Mouse (Mus musculus): Measurements from ENCODE around the gene Relt.

The Relt gene

GRCm38 (mm10) chr7:100845026-100845400, 18.2 kb downstream of the Relt start:
- no peak for DNase-seq (ENCODE audit: low spot score in 2 of 2)

- DNase-seq (ENCODE audit: low spot score in 2 of 2), result no peak
These were observed 18.7 kb downstream of the Relt start for GRCm38 (mm10) chr7:100844385-100845025.

GRCm38 (mm10) chr7:100843866-100844265, 19.4 kb downstream of the Relt start:
- DNase-seq (ENCODE audit: low spot score in 2 of 2), result no peak

GRCm38 (mm10) chr7:100842175-100842574, 21.1 kb downstream of the Relt start:
- no peak for DNase-seq (ENCODE audit: low spot score in 2 of 2)

GRCm38 (mm10) chr7:100841608-100842007, 21.6 kb downstream of the Relt start:
- DNase-seq (ENCODE audit: low spot score in 2 of 2), result no peak

- DNase-seq (ENCODE audit: low spot score in 2 of 2), result no peak
These were observed 22.3 kb downstream of the Relt start for GRCm38 (mm10) chr7:100840906-100841305.

- no peak for DNase-seq (ENCODE audit: low spot score in 2 of 2)
These were observed 23.4 kb downstream of the Relt start for GRCm38 (mm10) chr7:100839632-100840402.

- no peak for DNase-seq (ENCODE audit: low spot score in 2 of 2)
These were observed 25.5 kb downstream of the Relt start for GRCm38 (mm10) chr7:100837701-100838100.

- no peak for DNase-seq (ENCODE audit: low spot score in 2 of 2)
These were observed 26.6 kb downstream of the Relt start for GRCm38 (mm10) chr7:100836657-100837056.

- DNase-seq (ENCODE audit: low spot score in 2 of 2), result no peak
These were observed 27.5 kb downstream of the Relt start for GRCm38 (mm10) chr7:100835711-100836110.

- no peak for DNase-seq (ENCODE audit: low spot score in 2 of 2)
These were observed 28.1 kb downstream of the Relt start for GRCm38 (mm10) chr7:100835168-100835567.

GRCm38 (mm10) chr7:100833859-100834258, 29.4 kb downstream of the Relt start:
- DNase-seq (ENCODE audit: low spot score in 2 of 2), result no peak

- no peak for DNase-seq (ENCODE audit: low spot score in 2 of 2)
These were observed 34.7 kb downstream of the Relt start for GRCm38 (mm10) chr7:100828549-100828948.

- no peak for DNase-seq (ENCODE audit: low spot score in 2 of 2)
These were observed 38.6 kb downstream of the Relt start for GRCm38 (mm10) chr7:100824661-100825060.

- DNase-seq (ENCODE audit: low spot score in 2 of 2), result no peak
These were observed 44.7 kb downstream of the Relt start for GRCm38 (mm10) chr7:100818401-100819064.

- DNase-seq (ENCODE audit: low spot score in 2 of 2), result no peak
These were observed 45.8 kb downstream of the Relt start for GRCm38 (mm10) chr7:100817442-100817760.

- peak; percentile 73 to 84 for DNase-seq (ENCODE audit: low spot score in 2 of 2)
These were observed 46.3 kb downstream of the Relt start for GRCm38 (mm10) chr7:100816759-100817441.

GRCm38 (mm10) chr7:100815900-100816570, 47.2 kb downstream of the Relt start:
- no peak for DNase-seq (ENCODE audit: low spot score in 2 of 2)

- DNase-seq (ENCODE audit: low spot score in 2 of 2), result no peak
These were observed 50.6 kb downstream of the Relt start for GRCm38 (mm10) chr7:100812641-100813040.

GRCm38 (mm10) chr7:100811912-100812311, 51.3 kb downstream of the Relt start:
- no peak for DNase-seq (ENCODE audit: low spot score in 2 of 2)

- no peak for DNase-seq (ENCODE audit: low spot score in 2 of 2)
These were observed 57.9 kb downstream of the Relt start for GRCm38 (mm10) chr7:100805391-100805790.

GRCm38 (mm10) chr7:100798810-100799209, 64.4 kb downstream of the Relt start:
- no peak for DNase-seq (ENCODE audit: low spot score in 2 of 2)

Measured in frontal cortex, postnatal 36 days (tissue).